Mouse (Mus musculus): ENCODE data around the gene Cyp26a1. TPM values are rescaled to one million over a fixed set of nuclear protein-coding genes. Genes with fewer than 3 reads are reported as not detected.
A peak's percentile ranks its signal among the peaks of the same experiment; 100 is the strongest.

Cyp26a1 gene
- polyA plus RNA-seq, 1 experiment from 2014 or later, result 1.7 TPM

DNA sequence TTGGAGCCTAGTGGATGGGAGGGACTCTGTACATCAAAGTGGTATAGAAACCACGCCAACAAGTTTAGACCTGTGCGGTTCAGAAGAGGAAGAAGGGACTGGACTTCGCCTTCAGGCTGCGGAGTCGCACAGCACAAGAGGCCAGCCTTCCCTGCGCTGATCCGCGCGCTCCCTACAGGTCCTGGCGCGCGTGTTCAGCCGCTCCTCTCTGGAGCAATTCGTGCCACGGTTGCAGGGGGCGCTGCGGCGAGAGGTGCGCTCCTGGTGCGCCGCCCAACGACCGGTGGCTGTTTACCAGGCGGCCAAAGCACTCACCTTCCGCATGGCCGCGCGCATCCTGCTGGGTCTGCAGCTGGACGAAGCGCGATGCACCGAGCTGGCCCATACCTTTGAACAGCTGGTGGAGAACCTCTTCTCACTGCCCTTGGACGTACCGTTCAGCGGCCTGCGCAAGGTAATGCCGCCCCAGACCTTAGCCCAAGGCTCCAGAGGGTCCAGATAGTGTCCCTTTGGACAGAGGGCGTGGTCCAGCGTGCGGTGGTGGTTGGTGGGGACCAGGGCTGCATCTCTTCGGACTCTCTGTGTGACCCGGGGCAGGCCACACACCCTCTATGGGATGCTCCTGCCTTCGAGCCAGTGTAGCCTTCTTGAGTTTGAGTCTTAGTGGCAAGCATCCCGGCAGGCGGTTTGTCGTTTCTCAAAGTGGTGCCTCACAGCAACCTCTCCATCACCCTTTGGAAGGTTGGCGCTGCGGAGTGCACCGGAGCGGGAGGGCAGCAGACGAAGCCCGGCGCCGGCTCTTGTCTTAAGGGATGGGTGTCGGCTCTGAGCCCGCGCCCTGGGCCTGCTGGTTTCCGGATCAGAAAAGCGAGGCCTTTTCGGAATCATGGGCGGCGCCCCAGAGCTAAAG is 10.4 kb upstream of the Cyp26a1 start:
- 11% methylated on average over 62 of the region's 62 CpGs for WGBS
- peak; percentile 31; the same call in 1 of the 2 replicates for ATAC-seq (replicated peaks; ENCODE audit: insufficient number of reproducible peaks, insufficient read depth, low FRiP score, low read depth)
- no peak overlapping the region for H3K9ac ChIP-seq
- no peak overlapping the region for H3K27ac ChIP-seq
- 0 out of 2 replicates have a peak overlapping the region, but pooled peaks have one; percentile 28 for H3K4me2 ChIP-seq
- H3K27me3 ChIP-seq, result peaks cover 88% of the 10 kb centered on the region
- 0 out of 2 replicates have a peak overlapping the region, but pooled peaks have one; percentile 13 for H3K4me3 ChIP-seq
- H3K36me3 ChIP-seq, result no peaks in the 10 kb centered on the region
- H3K9me3 ChIP-seq (replicated peaks), result no peaks in the 10 kb centered on the region
- peaks cover 19% of the 10 kb centered on the region for H3K4me1 ChIP-seq (replicated peaks)

DNA sequence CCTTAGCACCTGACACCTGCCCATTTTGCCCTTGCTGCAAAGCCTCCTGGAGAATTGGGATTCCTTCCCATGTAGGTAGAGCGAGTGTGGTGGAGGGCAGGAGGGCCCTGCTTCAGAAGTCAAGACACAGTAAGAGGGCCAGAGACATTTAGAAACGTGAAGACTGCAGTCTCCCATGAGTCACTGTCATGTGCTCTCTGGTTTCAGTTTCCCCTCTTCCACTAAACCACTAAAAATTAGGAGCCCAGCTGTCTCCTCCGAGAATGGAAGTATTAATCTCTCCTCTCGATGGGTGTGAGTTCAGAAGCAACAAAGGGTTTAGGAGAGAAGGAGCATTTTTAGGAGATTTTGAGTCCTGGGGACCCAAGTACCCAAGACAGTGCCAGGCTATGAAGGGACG is 8.1 kb upstream of the Cyp26a1 start:
- Histone ChIP-seq H3K4me2 (no peak overlapping the region), H3K27ac (no peak overlapping the region), H3K36me3 (no peaks in the 10 kb centered on the region), H3K4me1 (replicated peaks) (peaks cover 25% of the 10 kb centered on the region), H3K4me3 (no peak overlapping the region), H3K9me3 (replicated peaks) (no peaks in the 10 kb centered on the region), H3K27me3 (peaks cover 100% of the 10 kb centered on the region), H3K9ac (no peak overlapping the region)
- ATAC-seq (replicated peaks; ENCODE audit: insufficient number of reproducible peaks, insufficient read depth, low FRiP score, low read depth), result no peak
- 51% methylated on average over 5 of the region's 5 CpGs for WGBS

- no peak overlapping the region for H3K9ac ChIP-seq
- H3K4me3 ChIP-seq, result 0 out of 2 replicates have a peak overlapping the region, but pooled peaks have one; percentile 10
- ATAC-seq (replicated peaks; ENCODE audit: insufficient number of reproducible peaks, insufficient read depth, low FRiP score, low read depth), result no peak
- peak overlapping the region; percentile 26; the same call in 1 of the 2 replicates for H3K4me2 ChIP-seq
- H3K9me3 ChIP-seq (replicated peaks), result no peaks in the 10 kb centered on the region
- H3K27me3 ChIP-seq, result peaks cover 100% of the 10 kb centered on the region
- WGBS, result 7% methylated on average over 29 of the region's 29 CpGs
- H3K36me3 ChIP-seq, result no peaks in the 10 kb centered on the region
- H3K27ac ChIP-seq, result no peak overlapping the region
- peaks cover 23% of the 10 kb centered on the region for H3K4me1 ChIP-seq (replicated peaks)
These were observed 6.9 kb upstream of the Cyp26a1 start for GRCm38 (mm10) chr19:37690716-37691115.

- H3K4me2 ChIP-seq, result peak overlapping the region; percentile 74
- no peak overlapping the region for H3K27ac ChIP-seq
- H3K27me3 ChIP-seq, result peaks cover 100% of the 10 kb centered on the region
- no peak overlapping the region for H3K9ac ChIP-seq
- peak overlapping the region; percentile 50 for H3K4me3 ChIP-seq
- WGBS, result 2% methylated on average over 40 of the region's 40 CpGs
- ATAC-seq (replicated peaks; ENCODE audit: insufficient number of reproducible peaks, insufficient read depth, low FRiP score, low read depth), result 0 out of 2 replicates have a peak, but pooled peaks have one; percentile 14
- H3K9me3 ChIP-seq (replicated peaks), result no peaks in the 10 kb centered on the region
- H3K4me1 ChIP-seq (replicated peaks), result peaks cover 33% of the 10 kb centered on the region
- H3K36me3 ChIP-seq, result no peaks in the 10 kb centered on the region
These were observed 4.7 kb upstream of the Cyp26a1 start for GRCm38 (mm10) chr19:37692879-37693278.

GRCm38 (mm10) chr19:37695146-37695545 is 2.5 kb upstream of the Cyp26a1 start:
- Histone ChIP-seq H3K4me3 (no peak overlapping the region), H3K27me3 (peaks cover 100% of the 10 kb centered on the region), H3K9me3 (replicated peaks) (no peaks in the 10 kb centered on the region), H3K9ac (no peak overlapping the region), H3K27ac (no peak overlapping the region), H3K36me3 (no peaks in the 10 kb centered on the region), H3K4me2 (no peak overlapping the region), H3K4me1 (replicated peaks) (peaks cover 45% of the 10 kb centered on the region)
- 55% methylated on average over 13 of the region's 13 CpGs for WGBS
- no peak for ATAC-seq (replicated peaks; ENCODE audit: insufficient number of reproducible peaks, insufficient read depth, low FRiP score, low read depth)

DNA sequence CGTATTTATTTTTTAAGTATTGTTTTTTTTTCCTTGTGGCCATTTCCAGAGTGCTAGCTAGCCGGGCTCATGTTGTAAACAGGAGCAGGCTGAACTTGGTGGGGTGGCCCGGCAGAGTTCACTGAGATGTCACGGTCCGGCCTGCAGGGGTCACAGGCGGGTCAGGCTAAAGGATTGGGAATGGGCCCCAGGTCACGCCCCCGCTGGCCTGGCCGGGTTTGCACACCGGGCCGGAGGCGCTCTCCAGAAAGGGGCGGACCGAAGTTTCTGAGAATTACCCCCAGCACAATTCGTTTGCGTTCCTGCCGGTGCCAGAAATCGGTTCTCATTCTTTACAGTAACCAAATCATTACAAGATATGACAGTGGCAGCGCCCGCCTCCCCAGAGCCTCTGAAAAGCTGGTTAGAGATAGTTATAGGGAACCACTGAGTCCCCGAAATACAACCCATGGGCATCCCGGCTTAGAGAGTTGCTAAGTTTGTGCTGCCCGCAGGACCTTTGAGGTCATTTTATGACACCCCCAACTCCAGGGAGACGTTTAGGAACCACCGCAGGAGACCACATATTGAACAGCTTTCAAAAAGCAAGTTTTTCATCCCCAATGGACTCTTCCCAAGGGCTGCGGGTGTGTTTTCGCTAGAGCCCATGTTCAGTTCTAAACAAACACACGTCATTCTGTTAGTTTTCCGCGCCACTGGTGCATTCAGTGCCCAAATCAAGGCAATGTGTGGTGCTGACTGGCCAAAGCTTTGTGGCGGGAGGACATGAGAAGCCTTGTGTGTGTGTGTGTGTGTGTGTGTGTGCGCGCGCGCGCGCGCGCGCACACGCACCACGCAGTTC is 1.6 kb upstream of the Cyp26a1 start:
- H3K9me3 ChIP-seq (replicated peaks), result no peaks in the 10 kb centered on the region

GRCm38 (mm10) chr19:37696603-37697334 is 829 bp upstream of the Cyp26a1 start:
- Histone ChIP-seq H3K27ac (no peak overlapping the region), H3K27me3 (peaks cover 100% of the 10 kb centered on the region), H3K4me2 (peak overlapping the region; percentile 82), H3K9ac (no peak overlapping the region), H3K9me3 (replicated peaks) (no peaks in the 10 kb centered on the region), H3K4me1 (replicated peaks) (peaks cover 42% of the 10 kb centered on the region), H3K4me3 (peak overlapping the region; percentile 50), H3K36me3 (no peaks in the 10 kb centered on the region)
- no peak for ATAC-seq (replicated peaks; ENCODE audit: insufficient number of reproducible peaks, insufficient read depth, low FRiP score, low read depth)
- 3% methylated on average over 22 of the region's 22 CpGs for WGBS

More for the DNA sequence above, 1.6 kb upstream of the Cyp26a1 start:
- 7% methylated on average over 42 of the region's 42 CpGs for WGBS
- Histone ChIP-seq H3K36me3 (no peaks in the 10 kb centered on the region), H3K4me1 (replicated peaks) (peaks cover 42% of the 10 kb centered on the region), H3K4me3 (peak overlapping the region; percentile 50), H3K4me2 (peak overlapping the region; percentile 82), H3K27ac (no peak overlapping the region), H3K27me3 (peaks cover 100% of the 10 kb centered on the region), H3K9ac (no peak overlapping the region)
- no peak for ATAC-seq (replicated peaks; ENCODE audit: insufficient number of reproducible peaks, insufficient read depth, low FRiP score, low read depth)

GRCm38 (mm10) chr19:37697335-37697636 is 312 bp upstream of the Cyp26a1 start:
- no peak for ATAC-seq (replicated peaks; ENCODE audit: insufficient number of reproducible peaks, insufficient read depth, low FRiP score, low read depth)
- Histone ChIP-seq H3K4me2 (peak overlapping the region; percentile 82), H3K4me1 (replicated peaks) (peaks cover 42% of the 10 kb centered on the region), H3K27me3 (peaks cover 100% of the 10 kb centered on the region), H3K27ac (no peak overlapping the region), H3K9ac (no peak overlapping the region), H3K4me3 (peak overlapping the region; percentile 50), H3K36me3 (no peaks in the 10 kb centered on the region), H3K9me3 (replicated peaks) (no peaks in the 10 kb centered on the region)
- WGBS, result 0% methylated on average over 18 of the region's 18 CpGs

DNA sequence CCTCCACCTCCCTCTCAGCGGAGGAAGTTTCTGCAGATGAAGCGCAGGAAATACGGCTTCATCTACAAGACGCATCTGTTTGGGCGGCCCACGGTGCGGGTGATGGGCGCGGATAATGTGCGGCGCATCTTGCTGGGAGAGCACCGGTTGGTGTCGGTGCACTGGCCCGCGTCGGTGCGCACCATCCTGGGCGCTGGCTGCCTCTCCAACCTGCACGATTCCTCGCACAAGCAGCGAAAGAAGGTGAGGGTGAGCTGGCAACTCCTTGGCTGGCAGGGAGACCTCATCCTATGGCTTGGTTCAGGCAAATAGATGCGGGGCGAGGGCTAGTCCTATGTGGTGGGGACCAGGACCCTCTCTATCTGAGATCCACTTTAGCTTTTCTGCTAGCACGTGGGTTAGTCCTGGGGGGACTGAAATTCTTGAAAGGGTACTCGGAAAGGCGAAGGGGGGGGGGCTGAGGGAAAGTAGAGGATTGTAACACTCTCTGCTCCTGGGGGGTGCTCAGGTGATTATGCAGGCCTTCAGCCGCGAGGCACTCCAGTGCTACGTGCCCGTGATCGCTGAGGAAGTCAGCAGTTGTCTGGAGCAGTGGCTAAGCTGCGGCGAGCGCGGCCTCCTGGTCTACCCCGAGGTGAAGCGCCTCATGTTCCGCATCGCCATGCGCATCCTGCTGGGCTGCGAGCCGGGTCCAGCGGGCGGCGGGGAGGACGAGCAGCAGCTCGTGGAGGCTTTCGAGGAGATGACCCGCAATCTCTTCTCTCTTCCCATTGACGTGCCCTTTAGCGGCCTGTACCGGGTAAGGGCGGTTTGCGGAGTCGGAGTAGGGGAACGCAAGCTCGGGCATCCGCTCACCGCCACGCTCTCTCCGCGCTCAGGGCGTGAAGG is 919 bp downstream of the Cyp26a1 start:
- Histone ChIP-seq H3K27me3 (peaks cover 100% of the 10 kb centered on the region), H3K4me1 (replicated peaks) (peaks cover 34% of the 10 kb centered on the region), H3K9me3 (replicated peaks) (no peaks in the 10 kb centered on the region), H3K36me3 (no peaks in the 10 kb centered on the region), H3K27ac (no peak overlapping the region), H3K9ac (no peak overlapping the region), H3K4me3 (peak overlapping the region; percentile 50), H3K4me2 (peak overlapping the region; percentile 82)
- no peak for ATAC-seq (replicated peaks; ENCODE audit: insufficient number of reproducible peaks, insufficient read depth, low FRiP score, low read depth)
- under 1% methylated on average over 63 of the region's 63 CpGs for WGBS

DNA sequence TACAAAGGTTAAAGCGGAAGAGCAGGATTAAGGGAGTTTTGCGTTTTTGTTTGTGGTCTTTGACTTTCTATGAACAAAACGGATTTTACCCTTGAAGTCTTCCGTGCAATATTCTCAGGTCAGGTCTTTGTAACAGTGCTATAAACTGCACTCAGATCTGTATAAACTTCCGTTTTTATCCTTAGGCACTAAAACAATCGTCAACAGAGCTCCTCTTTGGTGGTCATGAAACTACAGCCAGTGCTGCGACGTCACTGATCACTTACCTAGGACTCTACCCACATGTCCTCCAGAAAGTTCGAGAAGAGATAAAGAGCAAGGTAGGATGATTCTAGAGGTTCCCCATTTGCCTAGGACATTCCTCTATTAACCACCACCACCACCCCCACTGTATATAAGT is 2.1 kb downstream of the Cyp26a1 start:
- Histone ChIP-seq H3K4me1 (replicated peaks) (peaks cover 34% of the 10 kb centered on the region), H3K27ac (no peak overlapping the region), H3K27me3 (peaks cover 94% of the 10 kb centered on the region), H3K9ac (no peak overlapping the region), H3K4me2 (no peak overlapping the region), H3K36me3 (no peaks in the 10 kb centered on the region), H3K9me3 (replicated peaks) (no peaks in the 10 kb centered on the region), H3K4me3 (no peak overlapping the region)
- WGBS, result 31% methylated on average over 9 of the region's 9 CpGs
- ATAC-seq (replicated peaks; ENCODE audit: insufficient number of reproducible peaks, insufficient read depth, low FRiP score, low read depth), result no peak
